Mouse (Mus musculus) midbrain, embryonic 16.5 days (tissue): ENCODE data around the gene Slc18b1. TPM values are rescaled to one million over a fixed set of nuclear protein-coding genes. Genes with fewer than 3 reads are reported as not detected.

Source experiments
- ATAC-seq: fragments of 200-750 bp; cut with Nextera tagmentation; 2 replicates; pipeline ENCODE4 v1.8.0; 2017; ENCODE audit warnings: moderate TSS enrichment
- H3K27ac ChIP-seq: fragments of 300-500 bp; sonication (generic); 2 replicates; pipeline ENCODE4 v1.5.1; 2014; ENCODE audit warnings: mild to moderate bottlenecking, low read length, mixed read lengths
- H3K27me3 ChIP-seq: fragments of 300-500 bp; sonication (generic); 2 replicates; pipeline ENCODE4 v1.6.1; 2014; ENCODE audit warnings: low read depth, low read length, mixed read lengths; ENCODE audit not compliant: control insufficient read depth, insufficient read depth
- H3K36me3 ChIP-seq: fragments of 300-500 bp; sonication (generic); 2 replicates; pipeline ENCODE4 v1.6.1; 2014; ENCODE audit warnings: mild to moderate bottlenecking, low read length, moderate library complexity, mixed read lengths; ENCODE audit not compliant: control insufficient read depth, insufficient read depth
- H3K4me1 ChIP-seq: fragments of 300-500 bp; sonication (generic); 2 replicates; pipeline ENCODE4 v1.6.1; 2014; ENCODE audit warnings: mild to moderate bottlenecking, low read length, mixed read lengths; ENCODE audit not compliant: control insufficient read depth, insufficient read depth
- H3K4me2 ChIP-seq: fragments of 300-500 bp; sonication (generic); 2 replicates; pipeline ENCODE4 v1.6.1; 2014; ENCODE audit warnings: mild to moderate bottlenecking, low read length, mixed read lengths
- H3K4me3 ChIP-seq: fragments of 300-500 bp; sonication (generic); 2 replicates; pipeline ENCODE4 v1.5.1; 2014; ENCODE audit warnings: low read depth, mild to moderate bottlenecking, low read length, moderate library complexity, mixed read lengths
- H3K9ac ChIP-seq: fragments of 300-500 bp; sonication (generic); 2 replicates; pipeline ENCODE4 v1.6.1; 2014; ENCODE audit warnings: low read depth, low read length, mixed read lengths
- H3K9me3 ChIP-seq: fragments of 300-500 bp; sonication (generic); replicated peaks from 2 replicates; pipeline ENCODE4 v1.6.1; 2014; ENCODE audit warnings: mild to moderate bottlenecking, low read length, mixed read lengths; ENCODE audit not compliant: control insufficient read depth, poor library complexity, severe bottlenecking
- WGBS: fragments of 180-500 bp; shearing (Covaris S2); extraction: QIAGEN DNeasy Blood & Tissue Kit; methylation state at CpG from one replicate; pipeline ENCODE4 v1.1.7; 2014; 5-methylcytosine and 5-hydroxymethylcytosine counted together
- polyA plus RNA-seq: library from polyadenylated mRNA; unstranded; fragments of >200 nt; fragmentation: Nextera tagmentation; extraction: Ambion mirVana; gene quantifications from 2 replicates; pipeline ENCODE4 v1.2.1, GENCODE M21; 2015

Slc18b1 gene
- polyA plus RNA-seq, 1 experiment from 2014 or later, result 17.5 TPM

- 30% methylated on average over 3 of the region's 3 CpGs for WGBS
- no peak overlapping the region for H3K4me3 ChIP-seq
- H3K4me1 ChIP-seq, result peaks cover 18% of the 10 kb centered on the region
- no peak overlapping the region for H3K27ac ChIP-seq
- H3K27me3 ChIP-seq, result no peaks in the 10 kb centered on the region
- H3K36me3 ChIP-seq, result peaks cover 9% of the 10 kb centered on the region
- H3K9me3 ChIP-seq, result no peaks in the 10 kb centered on the region
- H3K9ac ChIP-seq, result no peak overlapping the region
- no peak overlapping the region for H3K4me2 ChIP-seq
- ATAC-seq, result no peak
Measured at GRCm38 (mm10) chr10:23799933-23800332, 3.1 kb downstream of the Slc18b1 start.

GRCm38 (mm10) chr10:23802911-23803310, 6.1 kb downstream of the Slc18b1 start:
- 84% methylated on average over 3 of the region's 3 CpGs for WGBS
- Histone ChIP-seq H3K27me3 (no peaks in the 10 kb centered on the region), H3K4me1 (peaks cover 7% of the 10 kb centered on the region), H3K9me3 (no peaks in the 10 kb centered on the region), H3K9ac (no peak overlapping the region), H3K4me2 (no peak overlapping the region), H3K27ac (no peak overlapping the region), H3K36me3 (peaks cover 13% of the 10 kb centered on the region), H3K4me3 (no peak overlapping the region)
- no peak for ATAC-seq

DNA sequence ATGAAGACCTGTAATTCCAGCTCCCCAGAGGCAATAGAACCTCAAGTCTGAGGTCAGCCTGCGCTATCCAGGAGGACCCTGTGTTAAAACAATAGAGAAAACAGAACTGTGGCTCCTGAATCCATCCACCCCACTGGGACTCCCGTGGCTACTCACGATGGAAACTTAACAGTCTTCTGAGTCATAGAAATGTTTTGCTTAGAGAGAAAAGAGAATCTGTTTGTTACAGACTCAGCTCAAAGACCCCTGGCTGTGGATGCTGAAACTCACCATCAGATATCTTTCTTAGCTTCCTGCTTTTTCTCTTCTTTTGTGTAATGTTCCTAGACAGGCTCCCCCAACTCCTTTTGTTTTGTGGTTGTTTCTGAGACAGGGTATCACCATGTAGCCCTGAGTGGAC, 7.9 kb downstream of the Slc18b1 start:
- Histone ChIP-seq H3K27me3 (no peaks in the 10 kb centered on the region), H3K4me1 (no peaks in the 10 kb centered on the region), H3K36me3 (peaks cover 13% of the 10 kb centered on the region), H3K9ac (no peak overlapping the region), H3K4me3 (no peak overlapping the region), H3K9me3 (no peaks in the 10 kb centered on the region), H3K27ac (no peak overlapping the region), H3K4me2 (no peak overlapping the region)
- no peak for ATAC-seq
- 61% methylated on average over 3 of the region's 3 CpGs for WGBS

- Histone ChIP-seq H3K36me3 (peaks cover 13% of the 10 kb centered on the region), H3K27ac (no peak overlapping the region), H3K27me3 (no peaks in the 10 kb centered on the region), H3K4me3 (no peak overlapping the region), H3K4me2 (no peak overlapping the region), H3K9me3 (no peaks in the 10 kb centered on the region), H3K4me1 (no peaks in the 10 kb centered on the region), H3K9ac (no peak overlapping the region)
- 22% methylated on average over 4 of the region's 4 CpGs for WGBS
- ATAC-seq, result no peak
Measured at GRCm38 (mm10) chr10:23806201-23806600, 9.4 kb downstream of the Slc18b1 start.

- Histone ChIP-seq H3K4me1 (no peaks in the 10 kb centered on the region), H3K4me3 (no peak overlapping the region), H3K9me3 (no peaks in the 10 kb centered on the region), H3K4me2 (no peak overlapping the region), H3K9ac (no peak overlapping the region), H3K27ac (no peak overlapping the region), H3K36me3 (no peaks in the 10 kb centered on the region; the same call in 1 of the 2 replicates), H3K27me3 (no peaks in the 10 kb centered on the region)
- WGBS, result 78% methylated on average over 9 of the region's 12 CpGs
- 0 out of 2 replicates have a peak, but pooled peaks have one; percentile 49 for ATAC-seq
Measured at GRCm38 (mm10) chr10:23811635-23812437, 15.1 kb downstream of the Slc18b1 start.

GRCm38 (mm10) chr10:23812438-23812759, 15.6 kb downstream of the Slc18b1 start:
- H3K4me3 ChIP-seq, result no peak overlapping the region
- H3K9ac ChIP-seq, result no peak overlapping the region
- ATAC-seq, result 0 out of 2 replicates have a peak, but pooled peaks have one; percentile 33
- H3K9me3 ChIP-seq, result no peaks in the 10 kb centered on the region
- H3K4me1 ChIP-seq, result no peaks in the 10 kb centered on the region
- no peak overlapping the region for H3K4me2 ChIP-seq
- no peaks in the 10 kb centered on the region for H3K27me3 ChIP-seq
- no peaks in the 10 kb centered on the region; the same call in 1 of the 2 replicates for H3K36me3 ChIP-seq
- no peak overlapping the region for H3K27ac ChIP-seq

- WGBS, result 38% methylated on average over 11 of the region's 11 CpGs
- H3K4me3 ChIP-seq, result no peak overlapping the region
- no peaks in the 10 kb centered on the region for H3K27me3 ChIP-seq
- no peaks in the 10 kb centered on the region for H3K4me1 ChIP-seq
- no peak overlapping the region for H3K4me2 ChIP-seq
- no peak; the same call in 1 of the 2 replicates for ATAC-seq
- no peaks in the 10 kb centered on the region; the same call in 1 of the 2 replicates for H3K36me3 ChIP-seq
- H3K9me3 ChIP-seq, result no peaks in the 10 kb centered on the region
- H3K27ac ChIP-seq, result no peak overlapping the region
- H3K9ac ChIP-seq, result no peak overlapping the region
Measured at GRCm38 (mm10) chr10:23812852-23813766, 16.3 kb downstream of the Slc18b1 start.

- WGBS, result 56% methylated on average over 1 of the region's 1 CpGs
- Histone ChIP-seq H3K9me3 (no peaks in the 10 kb centered on the region), H3K4me1 (no peaks in the 10 kb centered on the region), H3K27me3 (no peaks in the 10 kb centered on the region), H3K9ac (no peak overlapping the region), H3K27ac (no peak overlapping the region), H3K4me3 (no peak overlapping the region), H3K36me3 (peaks cover 2% of the 10 kb centered on the region; the same call in 1 of the 2 replicates), H3K4me2 (no peak overlapping the region)
- ATAC-seq, result peak; percentile 44; the same call in 1 of the 2 replicates
Measured at GRCm38 (mm10) chr10:23815168-23815567, 18.4 kb downstream of the Slc18b1 start.

DNA sequence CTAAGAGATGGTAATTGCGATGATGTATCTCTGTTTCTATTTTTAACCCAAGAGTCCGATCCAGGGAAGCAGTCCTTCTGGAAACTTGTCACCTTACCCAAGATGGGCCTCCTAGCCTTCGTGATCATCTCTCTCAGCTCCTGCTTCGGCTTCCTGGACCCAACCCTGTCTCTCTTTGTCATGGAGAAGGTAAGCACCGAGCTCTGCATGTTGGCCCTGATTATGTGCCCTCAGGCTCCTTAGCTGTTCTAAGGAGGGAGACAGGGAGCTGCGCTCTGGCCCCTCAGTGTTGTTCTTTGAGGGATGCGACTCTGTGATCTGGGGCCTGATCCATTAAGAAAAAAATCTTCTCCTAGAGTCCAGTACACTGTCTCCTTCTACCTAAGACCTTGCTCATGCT, 19.5 kb downstream of the Slc18b1 start:
- 0 out of 2 replicates have a peak, but pooled peaks cover 2% of the 10 kb centered on the region for H3K36me3 ChIP-seq
- no peak for ATAC-seq
- no peak overlapping the region for H3K4me2 ChIP-seq
- no peak overlapping the region for H3K9ac ChIP-seq
- H3K27ac ChIP-seq, result no peak overlapping the region
- H3K4me3 ChIP-seq, result no peak overlapping the region
- no peaks in the 10 kb centered on the region for H3K27me3 ChIP-seq
- WGBS, result 94% methylated on average over 7 of the region's 7 CpGs
- H3K9me3 ChIP-seq, result no peaks in the 10 kb centered on the region
- H3K4me1 ChIP-seq, result no peaks in the 10 kb centered on the region
